Mouse (Mus musculus) kidney, adult 9 months (tissue): ENCODE measurements at regions not wholly inside any gene's neighbourhood (a gene's known extent, or its start where the extent isn't known, plus 50 kb on each side); places are given as distances from the start of the nearest gene placed in this dataset.

Source experiments
- DNase-seq: peaks from one replicate; pipeline ENCODE4 v3.0.0; 2022

GRCm38 (mm10) chr11:41090391-41090900, 335.3 kb upstream of the Ccng1 start:
- DNase-seq: peak; percentile 20

DNA sequence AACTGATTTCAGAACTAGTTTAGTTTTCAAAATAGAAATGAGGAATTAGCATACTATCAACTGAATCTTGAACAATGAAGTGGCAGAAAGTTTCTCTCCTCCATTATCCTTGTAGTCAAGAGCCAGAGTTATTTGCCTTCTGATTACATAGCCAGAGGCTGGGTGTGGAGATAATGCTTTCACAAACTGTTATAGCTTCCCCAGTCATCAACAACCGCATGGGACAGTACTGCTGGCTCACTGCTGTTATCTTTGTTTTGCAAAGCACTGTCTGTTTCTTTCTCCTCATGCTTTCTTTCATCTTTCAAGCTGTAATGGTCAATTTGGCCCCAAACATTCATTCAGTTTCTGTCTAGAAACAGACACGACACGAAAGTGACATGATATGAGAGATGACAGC, 308.5 kb upstream of the Ccng1 start:
- no peak for DNase-seq

DNA sequence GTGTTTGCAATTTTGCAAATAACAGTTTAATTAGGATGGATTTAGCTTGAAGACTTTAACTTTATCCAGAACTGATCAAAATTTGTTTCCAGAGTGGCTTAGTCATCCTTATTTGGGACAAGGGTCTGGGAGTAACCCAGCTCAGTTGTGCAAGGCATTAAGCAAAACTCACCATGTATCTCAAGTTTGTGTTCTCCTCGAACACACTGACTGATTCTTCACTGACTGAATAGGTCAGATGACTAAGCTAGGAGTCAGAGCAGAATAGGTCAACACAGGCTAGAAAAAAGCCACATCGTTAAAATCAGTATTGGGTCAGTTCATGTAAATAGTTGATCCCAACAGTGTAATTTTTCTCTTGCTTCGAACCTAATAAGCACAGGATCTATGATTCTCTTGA, 302.7 kb upstream of the Ccng1 start:
- no peak for DNase-seq

- no peak for DNase-seq
Observed at GRCm38 (mm10) chr11:41030018-41030417, 274.9 kb upstream of the Ccng1 start.

DNA sequence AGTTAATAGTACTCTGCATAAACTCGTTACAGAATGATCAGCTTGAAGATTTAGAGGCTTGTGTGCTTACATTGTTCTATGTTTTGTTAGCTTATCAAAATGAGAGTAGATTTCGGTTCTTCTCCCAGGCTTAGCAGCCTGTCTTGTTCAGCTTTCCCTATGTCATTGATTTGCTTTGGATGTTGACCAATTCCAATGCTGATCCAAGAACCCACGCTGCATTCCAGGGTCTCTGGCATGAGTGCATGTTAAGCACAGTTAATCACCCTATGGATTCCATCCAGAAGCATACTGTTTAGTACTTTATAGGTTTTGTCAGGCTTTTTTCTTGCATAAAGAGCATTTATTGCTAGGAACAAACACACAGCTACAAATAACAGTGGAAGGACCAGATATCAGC, 255.0 kb upstream of the Ccng1 start:
- DNase-seq: no peak

DNA sequence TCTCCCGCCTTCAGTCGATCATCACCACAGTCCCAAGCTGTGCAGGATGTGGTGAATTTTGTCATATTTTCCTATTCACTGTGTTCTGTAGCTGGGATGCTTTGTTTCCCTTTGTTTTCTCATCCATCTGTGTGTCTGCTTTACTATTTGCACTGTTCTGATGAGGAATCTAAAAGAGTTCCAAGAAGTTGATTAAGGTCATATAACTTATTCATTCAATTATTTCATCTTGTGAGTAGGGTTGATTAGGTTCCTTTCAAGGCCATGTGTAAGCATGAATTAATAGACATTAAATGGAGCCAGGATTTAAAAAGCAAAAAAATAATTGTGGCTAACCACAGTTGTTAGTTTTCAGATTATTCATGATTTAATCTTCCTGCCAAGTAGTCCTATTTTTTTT, 217.7 kb upstream of the Ccng1 start:
- no peak for DNase-seq

GRCm38 (mm10) chr11:40927168-40927567, 172.1 kb upstream of the Ccng1 start:
- DNase-seq: peak; percentile 42

DNA sequence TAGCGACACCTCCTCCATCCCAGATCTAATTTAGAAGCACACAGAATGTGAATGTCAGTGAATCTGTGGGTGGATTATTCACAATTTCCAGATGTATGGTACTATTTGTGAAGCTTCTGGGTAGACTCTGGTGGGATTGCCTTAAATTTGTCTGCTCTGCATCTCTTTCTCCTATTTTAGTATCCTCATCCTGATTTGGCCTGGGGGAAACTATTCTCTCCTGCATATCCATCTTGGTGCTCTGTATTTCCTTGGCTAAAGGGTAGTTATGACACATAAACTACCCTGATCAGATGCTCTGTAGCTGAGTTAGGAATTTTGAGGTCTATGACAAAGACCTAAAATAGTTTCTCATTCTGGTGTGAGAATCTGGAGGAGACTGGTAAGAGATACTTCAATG, 136.4 kb upstream of the Ccng1 start:
- no peak for DNase-seq

- no peak for DNase-seq
Observed at GRCm38 (mm10) chr11:40884509-40884908, 129.4 kb upstream of the Ccng1 start.

- DNase-seq: no peak
Observed at GRCm38 (mm10) chr11:40879589-40879988, 124.5 kb upstream of the Ccng1 start.

GRCm38 (mm10) chr11:40873002-40873401, 117.9 kb upstream of the Ccng1 start:
- no peak for DNase-seq

GRCm38 (mm10) chr11:40865694-40866093, 110.6 kb upstream of the Ccng1 start:
- DNase-seq: peak; percentile 58

DNA sequence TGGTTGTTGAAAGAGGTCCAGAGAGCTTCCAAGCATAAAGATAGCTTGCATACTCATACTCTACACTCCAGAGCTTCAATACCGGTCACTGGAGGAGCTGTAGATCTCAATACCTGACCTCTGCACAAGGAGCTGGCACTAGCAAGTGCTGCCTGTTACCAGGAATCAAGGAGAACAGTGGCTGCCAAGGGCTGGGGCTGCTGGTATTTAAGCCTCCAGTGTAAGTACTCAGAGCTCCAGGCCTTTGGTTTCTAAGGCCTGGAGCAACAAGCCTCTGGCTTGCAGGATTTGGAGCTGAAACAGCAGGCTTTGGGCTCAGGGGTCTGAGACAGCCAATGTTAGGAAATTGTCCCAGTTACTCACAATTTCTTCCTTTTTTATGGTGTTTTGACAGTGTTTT, 96.2 kb upstream of the Ccng1 start:
- DNase-seq: no peak

- no peak for DNase-seq
Observed at GRCm38 (mm10) chr11:40850652-40851092, 95.6 kb upstream of the Ccng1 start.

DNA sequence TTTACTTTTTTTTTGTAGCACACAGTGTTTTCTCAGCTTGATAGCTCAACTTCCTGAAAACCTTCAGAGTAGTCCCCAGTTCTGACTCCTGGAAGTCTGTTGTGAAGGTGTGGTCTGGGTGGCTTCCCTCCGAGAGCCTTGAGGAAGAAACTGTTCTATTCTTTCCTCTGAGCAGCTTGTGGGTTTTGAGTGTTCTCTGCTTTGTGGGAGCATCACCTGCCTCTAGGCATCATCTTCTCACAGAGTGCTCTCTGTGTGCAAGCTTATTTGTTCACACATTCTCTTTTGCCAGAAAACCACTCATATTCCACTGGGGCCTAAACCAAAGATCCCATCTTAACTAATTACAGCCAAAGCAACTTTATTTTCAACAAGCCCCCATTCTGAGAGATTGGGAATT, 91.5 kb upstream of the Ccng1 start:
- DNase-seq: no peak

- DNase-seq: no peak
Observed at GRCm38 (mm10) chr11:40835393-40835792, 80.3 kb upstream of the Ccng1 start.
